Mouse (Mus musculus) erythroblast, embryonic 14.5 days (primary cell): Measurements from ENCODE around the gene Sh3rf3.

Source experiments
- GATA1 ChIP-seq: IDR thresholded peaks from 2 replicates; pipeline ENCODE4 v1.6.1; 2012; ENCODE audit warnings: low read length, inconsistent platforms, mixed read lengths
- TAL1 ChIP-seq: IDR thresholded peaks from 3 replicates; pipeline ENCODE4 v1.6.1; 2012; ENCODE audit warnings: low read length, inconsistent platforms, mixed read lengths

DNA sequence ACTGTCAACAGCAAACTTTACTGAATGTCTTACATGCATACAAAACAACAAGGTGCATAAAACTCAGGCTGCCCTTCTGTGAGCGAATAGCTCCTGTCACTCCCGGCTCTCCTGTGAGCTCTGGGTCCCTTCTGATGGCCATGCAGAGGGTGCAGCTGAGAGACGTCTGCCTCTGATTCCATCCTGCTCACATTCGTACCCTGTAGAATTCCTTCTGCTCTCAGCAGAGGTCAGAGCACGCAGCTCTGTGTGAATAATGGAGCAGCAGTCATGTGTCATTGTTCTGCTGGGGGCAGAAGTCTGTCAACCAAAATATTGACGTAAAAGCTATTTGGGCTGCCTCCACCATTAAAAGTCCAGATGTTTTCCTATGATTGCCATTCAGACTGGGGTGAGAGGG is 243.1 kb downstream of the Sh3rf3 start:
- TF ChIP-seq TAL1 (no peak), GATA1 (no peak)
